Mouse (Mus musculus) heart, postnatal 0 days (tissue): ENCODE results near the gene 1700034J05Rik.

ENCODE experiments used
- CTCF ChIP-seq: IDR thresholded peaks from 2 replicates; pipeline ENCODE4 v1.5.1; 2016; ENCODE audit warnings: antibody characterized with exemption, control low read depth, low read depth
- EP300 ChIP-seq: IDR thresholded peaks from 2 replicates; pipeline ENCODE4 v1.6.1; 2016; ENCODE audit warnings: antibody characterized with exemption, low read depth

DNA sequence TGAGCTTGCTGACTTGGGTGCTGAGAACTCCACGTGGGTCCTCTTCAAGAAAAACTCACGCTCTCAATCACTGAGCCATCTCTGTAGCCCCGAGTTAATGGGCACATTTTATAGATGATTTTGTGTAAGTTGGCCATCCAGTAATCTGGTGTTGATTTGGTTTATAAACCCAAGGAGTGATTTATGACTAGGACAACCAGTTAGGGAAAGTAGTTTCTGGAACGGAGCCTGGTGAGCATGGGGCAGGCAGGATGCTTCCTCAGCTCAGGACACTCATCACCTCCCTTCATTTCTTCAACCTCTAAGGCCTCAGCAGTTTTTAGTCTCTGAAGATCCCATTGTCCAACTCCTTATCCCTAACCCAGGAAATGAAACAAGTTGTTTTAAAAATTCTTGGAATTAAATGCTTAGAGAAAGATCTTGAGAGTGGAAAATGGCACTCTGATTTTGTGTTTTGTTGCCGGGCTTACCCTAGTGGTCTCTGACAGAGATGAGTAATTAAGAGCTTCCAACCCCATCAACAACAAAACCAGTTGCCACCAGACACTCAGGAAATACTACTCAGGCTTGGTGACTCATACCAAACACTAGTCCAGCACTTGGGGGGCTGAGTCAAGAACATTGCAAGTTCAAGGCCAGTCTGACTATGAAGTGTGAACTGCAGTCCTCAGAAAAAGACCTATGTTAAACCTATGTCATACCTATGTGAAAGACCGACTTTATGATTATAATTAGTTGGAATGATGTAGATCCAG is 9.4 kb upstream of the 1700034J05Rik start:
- TF ChIP-seq EP300: no peak
- no peak for TF ChIP-seq CTCF
